Mouse (Mus musculus) midbrain, embryonic 12.5 days (tissue): ENCODE data around the gene Rsc1a1. TPM values are rescaled to one million over a fixed set of nuclear protein-coding genes. Genes with fewer than 3 reads are reported as not detected.

ENCODE experiments used
- ATAC-seq: fragments of 200-750 bp; cut with Nextera tagmentation; 2 replicates; pipeline ENCODE4 v1.8.0; 2017; ENCODE audit warnings: low read depth, moderate TSS enrichment, moderate library complexity; ENCODE audit not compliant: low FRiP score
- H3K27ac ChIP-seq: fragments of 300-500 bp; sonication (generic); replicated peaks from 2 replicates; pipeline ENCODE4 v1.5.1; 2016; ENCODE audit warnings: mild to moderate bottlenecking
- H3K27me3 ChIP-seq: fragments of 300-500 bp; sonication (generic); 2 replicates; pipeline ENCODE4 v1.6.1; 2016; ENCODE audit warnings: mild to moderate bottlenecking
- H3K36me3 ChIP-seq: fragments of 300-500 bp; sonication (generic); 2 replicates; pipeline ENCODE4 v1.6.1; 2016
- H3K4me1 ChIP-seq: fragments of 300-500 bp; sonication (generic); 2 replicates; pipeline ENCODE4 v1.6.1; 2016
- H3K4me2 ChIP-seq: fragments of 300-500 bp; sonication (generic); replicated peaks from 2 replicates; pipeline ENCODE4 v1.6.1; 2016; ENCODE audit warnings: mild to moderate bottlenecking, moderate library complexity
- H3K4me3 ChIP-seq: fragments of 300-500 bp; sonication (generic); 2 replicates; pipeline ENCODE4 v1.5.1; 2016; ENCODE audit warnings: mild to moderate bottlenecking
- H3K9ac ChIP-seq: fragments of 300-500 bp; sonication (generic); replicated peaks from 2 replicates; pipeline ENCODE4 v1.6.1; 2016; ENCODE audit warnings: mild to moderate bottlenecking, moderate library complexity
- H3K9me3 ChIP-seq: fragments of 300-500 bp; sonication (generic); 2 replicates; pipeline ENCODE4 v1.6.1; 2016; ENCODE audit warnings: mild to moderate bottlenecking
- WGBS: fragments of 180-500 bp; shearing (Covaris S2); methylation state at CpG from one replicate; pipeline ENCODE4 v1.1.7; 2016; 5-methylcytosine and 5-hydroxymethylcytosine counted together
- polyA plus RNA-seq: library from polyadenylated mRNA; unstranded; fragments of >200 nt; fragmentation: Nextera tagmentation; extraction: Ambion mirVana; gene quantifications from 2 replicates; pipeline ENCODE4 v1.2.1, GENCODE M21; 2016

Gene Rsc1a1
- not detected in 2 replicates for polyA plus RNA-seq

GRCm38 (mm10) chr4:141685499-141685898 lies at the start of gene Rsc1a1:
Gene Rsc1a1 (minus strand): TSS chr4:141685599.
- H3K4me2 ChIP-seq = no peak within 1 kb of the TSS
- no peaks in the 10 kb centered on the region for H3K27me3 ChIP-seq
- no peaks in the 10 kb centered on the region for H3K4me1 ChIP-seq
- H3K9ac ChIP-seq = no peak within 1 kb of the TSS
- WGBS = 98% methylated on average over 6 of the region's 6 CpGs
- peaks cover 56% of the 10 kb centered on the region for H3K36me3 ChIP-seq
- no peak within 1 kb of the TSS for H3K4me3 ChIP-seq
- ATAC-seq = no peak
- H3K9me3 ChIP-seq = no peaks in the 10 kb centered on the region
- no peak within 1 kb of the TSS for H3K27ac ChIP-seq

- 24% methylated on average over 9 of the region's 9 CpGs for WGBS
- Histone ChIP-seq H3K9me3 (no peaks in the 10 kb centered on the region), H3K4me1 (peaks cover 3% of the 10 kb centered on the region), H3K9ac (peak overlapping the region; percentile 59), H3K36me3 (no peaks in the 10 kb centered on the region), H3K27ac (no peak overlapping the region; the same call in 1 of the 2 replicates), H3K4me2 (peak overlapping the region; percentile 57), H3K4me3 (peak overlapping the region; percentile 40), H3K27me3 (peaks cover 5% of the 10 kb centered on the region; the same call in 1 of the 2 replicates)
- ATAC-seq = no peak; the same call in 1 of the 2 replicates
Measured at GRCm38 (mm10) chr4:141735206-141735560, 49.8 kb upstream of the Rsc1a1 start.

GRCm38 (mm10) chr4:141734446-141735205 lies 49.2 kb upstream of the Rsc1a1 start:
- 7% methylated on average over 24 of the region's 24 CpGs for WGBS
- peak; percentile 99 for ATAC-seq
- H3K9me3 ChIP-seq = no peaks in the 10 kb centered on the region
- H3K4me3 ChIP-seq = peak overlapping the region; percentile 40
- no peaks in the 10 kb centered on the region for H3K36me3 ChIP-seq
- H3K4me1 ChIP-seq = peaks cover 3% of the 10 kb centered on the region
- H3K27me3 ChIP-seq = peaks cover 7% of the 10 kb centered on the region
- H3K9ac ChIP-seq = peak overlapping the region; percentile 59
- H3K27ac ChIP-seq = no peak overlapping the region; the same call in 1 of the 2 replicates
- H3K4me2 ChIP-seq = peak overlapping the region; percentile 57

- no peak for ATAC-seq
- Histone ChIP-seq H3K9me3 (no peaks in the 10 kb centered on the region), H3K27ac (no peak overlapping the region), H3K9ac (no peak overlapping the region), H3K4me1 (peaks cover 3% of the 10 kb centered on the region), H3K36me3 (no peaks in the 10 kb centered on the region), H3K4me2 (no peak overlapping the region), H3K27me3 (peaks cover 10% of the 10 kb centered on the region), H3K4me3 (no peak overlapping the region)
- WGBS = 84% methylated on average over 5 of the region's 5 CpGs
Measured at GRCm38 (mm10) chr4:141731766-141732165, 46.4 kb upstream of the Rsc1a1 start.

GRCm38 (mm10) chr4:141730401-141730800 lies 45.0 kb upstream of the Rsc1a1 start:
- Histone ChIP-seq H3K4me3 (no peak overlapping the region), H3K9me3 (no peaks in the 10 kb centered on the region), H3K4me2 (no peak overlapping the region), H3K4me1 (peaks cover 3% of the 10 kb centered on the region), H3K9ac (no peak overlapping the region), H3K27ac (no peak overlapping the region), H3K27me3 (peaks cover 10% of the 10 kb centered on the region), H3K36me3 (no peaks in the 10 kb centered on the region)
- no peak for ATAC-seq
- 80% methylated on average over 13 of the region's 13 CpGs for WGBS

GRCm38 (mm10) chr4:141729266-141729665 lies 43.9 kb upstream of the Rsc1a1 start:
- no peak for ATAC-seq
- Histone ChIP-seq H3K27me3 (peaks cover 10% of the 10 kb centered on the region), H3K36me3 (no peaks in the 10 kb centered on the region), H3K4me1 (no peaks in the 10 kb centered on the region), H3K4me3 (no peak overlapping the region), H3K9me3 (no peaks in the 10 kb centered on the region), H3K27ac (no peak overlapping the region), H3K9ac (no peak overlapping the region), H3K4me2 (no peak overlapping the region)
- 81% methylated on average over 3 of the region's 3 CpGs for WGBS

- Histone ChIP-seq H3K27me3 (peaks cover 10% of the 10 kb centered on the region), H3K9ac (no peak overlapping the region), H3K4me3 (no peak overlapping the region), H3K36me3 (0 out of 2 replicates have a peak, but pooled peaks cover 2% of the 10 kb centered on the region), H3K4me1 (peaks cover 22% of the 10 kb centered on the region), H3K27ac (no peak overlapping the region), H3K9me3 (no peaks in the 10 kb centered on the region), H3K4me2 (no peak overlapping the region)
- 68% methylated on average over 3 of the region's 3 CpGs for WGBS
- no peak for ATAC-seq
Measured at GRCm38 (mm10) chr4:141725738-141726137, 40.3 kb upstream of the Rsc1a1 start.

- Histone ChIP-seq H3K36me3 (peaks cover 6% of the 10 kb centered on the region), H3K9me3 (no peaks in the 10 kb centered on the region), H3K27ac (no peak overlapping the region), H3K27me3 (peaks cover 6% of the 10 kb centered on the region; the same call in 1 of the 2 replicates), H3K4me3 (no peak overlapping the region), H3K4me2 (no peak overlapping the region), H3K4me1 (peaks cover 22% of the 10 kb centered on the region), H3K9ac (no peak overlapping the region)
- no peak for ATAC-seq
- 84% methylated on average over 5 of the region's 5 CpGs for WGBS
Measured at GRCm38 (mm10) chr4:141725277-141725676, 39.9 kb upstream of the Rsc1a1 start.

- Histone ChIP-seq H3K9ac (no peak overlapping the region), H3K4me3 (no peak overlapping the region), H3K27ac (no peak overlapping the region), H3K27me3 (peaks cover 3% of the 10 kb centered on the region; the same call in 1 of the 2 replicates), H3K36me3 (peaks cover 11% of the 10 kb centered on the region), H3K4me2 (no peak overlapping the region), H3K4me1 (peaks cover 22% of the 10 kb centered on the region), H3K9me3 (no peaks in the 10 kb centered on the region)
- 72% methylated on average over 11 of the region's 11 CpGs for WGBS
- no peak for ATAC-seq
Measured at GRCm38 (mm10) chr4:141724594-141724993, 39.2 kb upstream of the Rsc1a1 start.

GRCm38 (mm10) chr4:141723673-141724068 lies 38.3 kb upstream of the Rsc1a1 start:
- no peaks in the 10 kb centered on the region for H3K9me3 ChIP-seq
- peak overlapping the region; percentile 88 for H3K4me2 ChIP-seq
- peaks cover 22% of the 10 kb centered on the region for H3K4me1 ChIP-seq
- H3K36me3 ChIP-seq = peaks cover 11% of the 10 kb centered on the region
- H3K27ac ChIP-seq = peak overlapping the region; percentile 86
- peak overlapping the region; percentile 97 for H3K4me3 ChIP-seq
- no peaks in the 10 kb centered on the region for H3K27me3 ChIP-seq
- WGBS = 7% methylated on average over 13 of the region's 13 CpGs
- peak; percentile 70 for ATAC-seq
- peak overlapping the region; percentile 95 for H3K9ac ChIP-seq

- Histone ChIP-seq H3K9ac (peak within 1 kb of the TSS; percentile 95), H3K9me3 (no peaks in the 10 kb centered on the region), H3K4me1 (peaks cover 22% of the 10 kb centered on the region), H3K4me3 (peak within 1 kb of the TSS; percentile 97), H3K36me3 (peaks cover 11% of the 10 kb centered on the region), H3K27me3 (no peaks in the 10 kb centered on the region), H3K4me2 (peak within 1 kb of the TSS; percentile 88), H3K27ac (peak within 1 kb of the TSS; percentile 86)
- peak; percentile 87 for ATAC-seq
- WGBS = under 1% methylated on average over 77 of the region's 105 CpGs
Measured at GRCm38 (mm10) chr4:141722731-141723672, 37.6 kb upstream of the Rsc1a1 start, which contains the start of gene Ddi2. Gene Ddi2 (minus strand): TSS chr4:141723419.

- Histone ChIP-seq H3K27me3 (no peaks in the 10 kb centered on the region), H3K27ac (no peak overlapping the region), H3K36me3 (peaks cover 14% of the 10 kb centered on the region), H3K4me1 (peaks cover 22% of the 10 kb centered on the region), H3K4me3 (peak overlapping the region; percentile 97), H3K9me3 (no peaks in the 10 kb centered on the region), H3K4me2 (peak overlapping the region; percentile 88), H3K9ac (peak overlapping the region; percentile 95)
- 94% methylated on average over 6 of the region's 6 CpGs for WGBS
- ATAC-seq = no peak
Measured at GRCm38 (mm10) chr4:141721961-141722360, 36.6 kb upstream of the Rsc1a1 start.
